Mouse (Mus musculus): Measurements from ENCODE around the gene Nudt19.

DNA sequence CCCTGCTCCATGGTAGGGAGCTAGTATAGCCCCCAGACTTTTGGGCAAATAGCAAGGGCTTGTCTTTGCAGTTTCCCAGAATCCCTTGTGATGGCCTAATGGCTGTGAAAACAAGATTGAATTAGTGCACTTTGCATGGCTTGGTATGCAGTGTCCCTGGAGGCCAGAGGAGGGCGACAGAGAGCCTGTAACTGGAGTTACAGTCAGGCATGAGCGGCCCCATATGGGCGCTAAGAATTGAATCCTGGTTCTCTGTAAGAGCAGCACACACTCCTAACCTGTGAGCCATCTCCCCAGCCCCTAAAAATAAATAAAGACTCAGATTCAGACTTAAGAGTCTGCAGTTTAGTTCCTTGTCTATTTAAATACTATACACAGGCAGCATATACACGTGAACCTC, 23.7 kb upstream of the Nudt19 start:
- TF ChIP-seq POLR2A (IDR thresholded peaks at IDR 0.05; ENCODE audit: insufficient read depth, low read length) = no peak
- TF ChIP-seq CTCF (IDR thresholded peaks at IDR 0.05; ENCODE audit: low read depth, low read length) = peak; percentile 88
- TF ChIP-seq EP300 (IDR thresholded peaks at IDR 0.05; ENCODE audit: insufficient read depth, low read depth, low read length) = no peak

All from ES-Bruce4 (cell line).